Mouse (Mus musculus): Measurements from ENCODE around the gene Tdg.

The Tdg gene

GRCm38 (mm10) chr10:82663289-82663688, 33.7 kb downstream of the Tdg start:
- no peak for DNase-seq

DNA sequence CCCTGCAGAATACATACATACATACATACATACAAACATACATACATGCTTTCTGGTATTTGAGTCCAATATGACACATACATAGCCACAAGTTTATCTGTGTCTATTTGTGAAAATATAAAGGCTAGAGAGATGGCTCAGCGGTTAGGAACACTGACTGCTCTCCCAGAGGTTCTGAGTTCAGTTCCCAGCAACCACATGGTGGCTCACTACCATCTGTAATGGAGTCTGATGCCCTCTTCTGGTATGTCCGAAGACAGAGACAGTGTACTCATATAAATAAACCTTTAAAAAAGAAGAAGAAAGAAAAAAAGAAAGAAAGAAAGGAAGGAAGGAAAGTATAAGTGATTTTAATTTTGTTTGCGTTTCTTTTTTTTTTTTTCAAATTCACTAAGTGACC, 36.3 kb downstream of the Tdg start:
- DNase-seq: no peak

GRCm38 (mm10) chr10:82666436-82667234, 37.0 kb downstream of the Tdg start:
- peak; percentile 84 for DNase-seq

GRCm38 (mm10) chr10:82670205-82670604, 40.6 kb downstream of the Tdg start:
- DNase-seq: no peak

DNA sequence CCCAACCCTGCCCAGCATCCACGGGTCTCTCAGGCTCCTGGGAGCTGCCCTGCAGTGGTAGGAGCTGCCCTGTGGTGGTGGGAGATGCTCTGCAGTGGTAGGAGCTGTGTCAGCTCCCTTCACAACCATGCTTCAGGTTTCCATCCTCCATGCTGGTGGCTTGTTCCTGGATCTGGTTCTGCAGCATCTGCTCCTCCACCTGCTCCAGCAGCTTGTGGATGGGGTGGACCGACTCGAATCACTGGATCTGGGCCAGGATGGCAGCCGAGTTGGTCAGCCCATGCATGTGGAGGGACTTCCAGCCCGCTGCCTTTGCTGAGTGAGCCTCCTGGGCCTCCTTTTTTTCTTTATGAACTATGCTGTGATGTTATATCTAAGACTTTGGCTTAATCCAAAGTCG, 47.3 kb downstream of the Tdg start:
- DNase-seq: no peak

GRCm38 (mm10) chr10:82680769-82681168, 51.1 kb downstream of the Tdg start:
- DNase-seq: no peak

GRCm38 (mm10) chr10:82681639-82682038, 52.0 kb downstream of the Tdg start:
- no peak for DNase-seq

GRCm38 (mm10) chr10:82685440-82685839, 55.8 kb downstream of the Tdg start:
- no peak for DNase-seq

- DNase-seq: no peak
Observed at GRCm38 (mm10) chr10:82689681-82690211, 60.1 kb downstream of the Tdg start.

GRCm38 (mm10) chr10:82690494-82690893, 60.9 kb downstream of the Tdg start, which contains the start of gene Glt8d2:
TSS of gene Glt8d2 (minus strand) at chr10:82690650.
- no peak for DNase-seq

DNA sequence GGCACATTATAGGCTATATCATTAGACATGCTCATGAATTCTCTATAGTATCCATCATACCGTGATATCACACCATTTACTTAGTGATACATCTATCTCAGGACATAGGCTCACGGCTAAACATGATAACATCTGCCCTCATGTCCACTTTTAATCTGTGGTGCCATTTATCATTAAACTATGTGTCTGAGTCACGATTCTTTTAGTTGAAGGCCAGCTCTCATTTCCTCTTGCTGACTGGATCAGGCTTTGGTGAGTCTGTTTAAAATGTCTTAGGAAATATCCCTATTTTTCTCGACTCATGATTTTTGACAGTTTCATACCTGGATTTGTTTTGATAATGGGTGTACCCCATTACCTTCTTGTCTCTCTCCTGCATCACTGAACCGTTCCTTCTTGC, 66.3 kb downstream of the Tdg start, which contains the start of gene Hcfc2:
Gene Hcfc2 (plus strand): TSS at position 205 of the 400 bp plus-strand sequence.
- DNase-seq: no peak

GRCm38 (mm10) chr10:82696453-82697079, 66.9 kb downstream of the Tdg start:
- DNase-seq: no peak

GRCm38 (mm10) chr10:82697305-82697898, 67.8 kb downstream of the Tdg start:
- DNase-seq: no peak

DNA sequence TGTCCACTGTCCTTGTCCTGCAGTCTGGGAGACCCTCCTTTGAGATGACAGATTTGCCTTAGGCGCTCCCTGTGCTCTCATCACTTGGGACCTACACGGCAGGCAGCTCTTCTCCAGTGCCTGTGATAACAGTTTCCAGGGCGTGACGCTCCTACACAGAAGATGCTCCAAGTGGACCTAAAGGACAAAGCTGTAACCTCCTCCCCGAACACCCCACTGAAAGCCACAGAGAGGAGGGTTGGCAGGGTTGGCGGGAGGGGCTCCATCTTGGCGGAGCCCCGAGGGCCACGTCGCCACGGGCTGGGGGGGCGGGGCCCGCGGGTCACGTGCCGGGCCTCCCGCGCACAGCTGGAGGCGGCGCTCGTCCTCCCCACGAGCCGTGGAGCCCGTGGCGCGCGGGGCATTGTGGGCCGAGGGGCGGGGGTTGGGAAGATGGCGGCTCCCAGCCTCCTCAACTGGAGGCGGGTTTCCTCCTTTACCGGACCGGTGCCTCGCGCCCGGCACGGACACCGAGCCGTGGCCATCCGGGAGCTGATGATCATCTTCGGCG, 69.2 kb downstream of the Tdg start:
- DNase-seq: peak; percentile 92

GRCm38 (mm10) chr10:82699296-82699941, 69.8 kb downstream of the Tdg start:
- DNase-seq: no peak

Data from kidney, adult 18-20 months (tissue).